Mouse (Mus musculus) stomach, postnatal 0 days (tissue): ENCODE results near the gene Ascl5. TPM values are rescaled to one million over a fixed set of nuclear protein-coding genes. Genes with fewer than 3 reads are reported as not detected.

Experiments used
- ATAC-seq: fragments of 200-750 bp; cut with Nextera tagmentation; 2 replicates; pipeline ENCODE4 v1.8.0; 2017; ENCODE audit not compliant: low FRiP score, low TSS enrichment
- DNase-seq: peaks from one replicate; pipeline ENCODE4 v3.0.0-alpha.2; 2016; ENCODE audit warnings: low spot score
- H3K27ac ChIP-seq: fragments of 300-500 bp; sonication (generic); replicated peaks from 2 replicates; pipeline ENCODE4 v1.5.1; 2014; ENCODE audit warnings: mild to moderate bottlenecking, control low read depth
- H3K27me3 ChIP-seq: fragments of 300-500 bp; sonication (generic); 2 replicates; pipeline ENCODE4 v1.6.1; 2014; ENCODE audit warnings: low read length; ENCODE audit not compliant: control insufficient read depth, insufficient read depth
- H3K36me3 ChIP-seq: fragments of 300-500 bp; sonication (generic); 2 replicates; pipeline ENCODE4 v1.6.1; 2014; ENCODE audit warnings: low read length, mixed read lengths; ENCODE audit not compliant: control insufficient read depth, insufficient read depth
- H3K4me1 ChIP-seq: fragments of 300-500 bp; sonication (generic); replicated peaks from 2 replicates; pipeline ENCODE4 v1.6.1; 2014; ENCODE audit warnings: antibody characterized with exemption; ENCODE audit not compliant: control insufficient read depth, insufficient read depth
- H3K4me2 ChIP-seq: fragments of 300-500 bp; sonication (generic); replicated peaks from 2 replicates; pipeline ENCODE4 v1.6.1; 2014; ENCODE audit warnings: low read depth, mild to moderate bottlenecking, control low read depth, moderate library complexity
- H3K4me3 ChIP-seq: fragments of 300-500 bp; sonication (generic); 2 replicates; pipeline ENCODE4 v1.5.1; 2014; ENCODE audit warnings: low read depth, low read length, control low read depth
- H3K9ac ChIP-seq: fragments of 300-500 bp; sonication (generic); 2 replicates; pipeline ENCODE4 v1.6.1; 2014; ENCODE audit warnings: mild to moderate bottlenecking, low read length, control low read depth, mixed read lengths
- H3K9me3 ChIP-seq: fragments of 300-500 bp; sonication (generic); 2 replicates; pipeline ENCODE4 v1.6.1; 2016; ENCODE audit warnings: low read length; ENCODE audit not compliant: control insufficient read depth
- CTCF ChIP-seq: IDR thresholded peaks from 2 replicates; pipeline ENCODE4 v1.5.1; 2016; ENCODE audit warnings: antibody characterized with exemption, low read depth, mild to moderate bottlenecking, moderate library complexity
- EP300 ChIP-seq: optimal IDR thresholded peaks from 2 replicates; pipeline ENCODE3; 2016; ENCODE audit warnings: antibody characterized with exemption
- WGBS: fragments of 180-500 bp; shearing (Covaris S2); extraction: QIAGEN DNeasy Blood & Tissue Kit; methylation state at CpG from one replicate; pipeline ENCODE4 v1.1.7; 2014; 5-methylcytosine and 5-hydroxymethylcytosine counted together
- polyA plus RNA-seq: library from polyadenylated mRNA; unstranded; fragments of >200 nt; fragmentation: Nextera tagmentation; extraction: Ambion mirVana; gene quantifications from 2 replicates; pipeline ENCODE4 v1.2.1, GENCODE M21; 2015

Ascl5 gene
- 0.18 TPM in 1 of 2 replicates, not detected in the other for polyA plus RNA-seq

DNA sequence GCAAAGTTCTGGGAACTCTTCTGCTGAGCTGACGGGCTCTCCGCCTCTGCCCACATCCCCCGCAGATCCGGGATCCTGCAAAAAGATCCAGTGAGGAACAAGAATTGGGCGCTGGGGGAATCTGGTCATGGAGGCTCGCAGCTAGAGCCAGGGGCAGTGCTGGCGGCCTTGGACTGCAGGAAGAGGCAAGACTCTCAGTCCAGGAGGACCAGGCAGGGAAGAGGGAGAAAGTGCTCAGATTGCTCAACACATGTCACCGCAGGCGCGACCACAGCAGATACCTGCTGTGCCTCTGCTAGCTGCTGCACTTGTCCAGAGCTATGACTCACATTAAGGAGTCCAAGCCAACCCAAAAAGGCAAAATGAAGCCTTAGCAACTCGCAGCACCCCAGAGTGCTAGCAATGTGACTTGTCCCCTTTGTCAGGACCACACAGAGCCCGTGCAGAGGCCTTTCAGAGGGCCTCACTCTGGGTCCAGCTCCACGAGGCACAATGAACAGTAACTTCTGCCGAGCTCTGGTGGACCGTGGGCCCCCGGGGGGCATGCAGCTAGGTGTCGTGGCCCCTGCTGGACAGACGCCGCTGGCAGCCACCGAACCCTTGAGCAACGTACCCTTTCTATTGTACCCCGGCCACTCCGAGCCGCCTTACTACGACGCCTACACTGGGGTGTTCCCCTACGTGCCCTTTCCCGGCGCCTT, at the start of gene Ascl5:
Gene Ascl5, plus strand, starts transcription at position 493 of the 701 bp plus-strand sequence.
- Histone ChIP-seq H3K4me3 (peak within 1 kb of the TSS; percentile 23), H3K27ac (no peak within 1 kb of the TSS), H3K27me3 (no peaks in the 10 kb centered on the region), H3K4me1 (no peaks in the 10 kb centered on the region), H3K4me2 (peak within 1 kb of the TSS; percentile 45), H3K36me3 (no peaks in the 10 kb centered on the region), H3K9ac (no peak within 1 kb of the TSS), H3K9me3 (no peaks in the 10 kb centered on the region)
- ATAC-seq (0 out of 2 replicates have a peak, but pooled peaks have one; percentile 3), DNase-seq (peak; percentile 17)
- WGBS: 33% methylated on average over 29 of the region's 29 CpGs
- TF ChIP-seq CTCF (no peak), EP300 (no peak)

DNA sequence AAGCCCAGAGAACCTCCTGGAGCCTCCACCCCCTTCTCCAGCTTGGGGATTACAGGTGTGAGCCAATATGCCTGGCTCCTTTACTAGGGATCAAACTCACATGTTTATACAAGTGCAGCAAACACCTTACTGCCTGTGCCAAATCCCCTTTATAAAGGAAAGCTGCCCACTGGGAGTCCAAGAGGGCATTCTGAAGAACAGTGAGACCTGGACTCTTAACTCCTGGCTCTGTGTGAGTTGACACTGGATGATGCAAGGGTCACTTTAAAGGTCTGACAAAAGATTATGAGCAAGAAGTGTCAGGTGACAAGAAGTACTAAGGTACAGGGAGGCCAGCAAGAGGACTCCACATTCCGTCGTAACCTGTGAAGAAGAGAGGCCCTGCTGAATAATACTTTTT, 49.2 kb upstream of the Ascl5 start:
- no peak overlapping the region for H3K27ac ChIP-seq
- no peak for DNase-seq
- WGBS: 61% methylated on average over 2 of the region's 2 CpGs
- no peak overlapping the region for H3K4me3 ChIP-seq
- no peak for ATAC-seq
- H3K36me3 ChIP-seq: no peaks in the 10 kb centered on the region
- H3K4me1 ChIP-seq: no peaks in the 10 kb centered on the region
- TF ChIP-seq CTCF (no peak), EP300 (no peak)
- H3K9me3 ChIP-seq: no peaks in the 10 kb centered on the region
- H3K27me3 ChIP-seq: no peaks in the 10 kb centered on the region
- H3K9ac ChIP-seq: no peak overlapping the region
- no peak overlapping the region for H3K4me2 ChIP-seq

DNA sequence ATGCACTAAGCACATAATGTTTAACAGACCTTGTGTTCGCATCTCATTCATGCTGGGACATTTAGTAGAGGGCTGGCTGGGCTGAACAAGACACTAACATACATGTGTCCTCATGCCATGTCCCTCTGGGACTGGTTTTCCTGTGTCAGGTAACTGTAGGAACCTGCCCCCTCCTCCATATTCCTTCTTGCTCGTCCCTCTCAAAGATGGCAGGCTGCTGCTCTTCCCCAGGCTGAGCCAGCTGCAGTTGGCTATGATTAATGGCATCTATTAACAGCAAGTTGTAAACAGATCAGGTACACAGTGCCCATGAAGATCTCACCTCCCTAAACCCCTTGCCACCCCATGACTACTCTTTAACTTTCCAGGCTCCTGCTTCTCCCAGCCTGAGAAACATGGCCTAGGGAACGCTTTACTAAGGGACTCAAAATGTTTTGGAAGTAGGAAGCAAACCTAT, 44.3 kb upstream of the Ascl5 start, which contains the start of gene Igfn1:
Gene Igfn1, minus strand, starts transcription at position 51 of the 457 bp plus-strand sequence.
- no peaks in the 10 kb centered on the region for H3K27me3 ChIP-seq
- no peak within 1 kb of the TSS for H3K4me3 ChIP-seq
- WGBS: 81% methylated on average over 3 of the region's 3 CpGs
- H3K4me1 ChIP-seq: no peaks in the 10 kb centered on the region
- no peak for TF ChIP-seq CTCF
- no peak for TF ChIP-seq EP300
- no peak within 1 kb of the TSS for H3K9ac ChIP-seq
- no peak within 1 kb of the TSS for H3K27ac ChIP-seq
- H3K9me3 ChIP-seq: no peaks in the 10 kb centered on the region
- DNase-seq: no peak
- ATAC-seq: no peak
- peak within 1 kb of the TSS; percentile 87 for H3K4me2 ChIP-seq
- no peaks in the 10 kb centered on the region for H3K36me3 ChIP-seq

DNA sequence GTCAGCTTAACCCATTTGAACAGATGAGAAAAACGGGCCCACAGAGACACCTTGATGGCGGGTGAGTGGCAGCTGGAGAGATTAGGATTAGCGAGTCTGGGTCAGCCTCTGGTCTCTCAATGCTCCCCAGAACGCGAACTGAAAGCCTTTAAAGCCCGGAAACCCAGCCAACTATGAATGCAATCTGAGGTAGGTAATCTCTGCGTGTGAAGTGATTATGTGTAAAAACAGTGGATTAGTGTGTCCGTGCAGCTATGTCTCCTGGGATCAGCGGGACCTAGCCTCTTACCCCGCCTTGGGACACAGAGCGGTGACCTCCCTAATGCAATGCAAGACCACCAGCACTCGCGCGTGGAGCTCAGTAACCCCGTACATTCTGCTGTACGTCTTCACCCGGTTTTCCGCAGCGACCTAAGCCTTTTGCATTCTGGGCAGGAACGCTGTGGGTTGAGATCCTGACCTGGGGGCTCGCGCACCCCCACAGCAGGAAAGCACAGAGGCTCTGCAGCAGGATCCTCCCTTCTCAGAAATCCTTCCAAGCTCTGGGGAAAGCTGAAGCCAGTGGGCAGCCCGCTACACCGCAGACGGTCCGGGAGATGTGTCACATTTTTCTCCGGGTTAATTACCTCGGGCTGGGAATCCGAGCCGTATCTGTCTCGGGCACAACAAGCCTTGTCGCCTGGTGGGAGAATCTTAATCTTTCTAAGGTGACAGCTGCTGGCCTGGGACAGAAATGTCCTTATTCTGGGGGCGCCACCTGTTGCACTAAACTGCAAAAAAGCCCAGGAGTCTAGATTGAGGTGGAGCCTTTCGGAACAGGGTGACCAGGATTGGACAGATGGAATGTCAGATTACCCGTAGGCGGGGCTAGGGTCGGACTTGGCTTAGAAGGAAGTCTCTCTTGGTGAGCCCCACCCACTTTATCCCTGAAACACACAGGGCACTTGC, 43.1 kb upstream of the Ascl5 start, which contains the start of gene Tmem9:
Gene Tmem9, plus strand, starts transcription at position 940 of the 948 bp plus-strand sequence.
- DNase-seq (peak; percentile 84), ATAC-seq (peak; percentile 93)
- Histone ChIP-seq H3K36me3 (no peaks in the 10 kb centered on the region), H3K9ac (peak within 1 kb of the TSS; percentile 41; the same call in 1 of the 2 replicates), H3K27ac (no peak within 1 kb of the TSS), H3K4me2 (peak within 1 kb of the TSS; percentile 87), H3K4me1 (no peaks in the 10 kb centered on the region), H3K9me3 (no peaks in the 10 kb centered on the region), H3K4me3 (peak within 1 kb of the TSS; percentile 47), H3K27me3 (no peaks in the 10 kb centered on the region)
- TF ChIP-seq EP300 (no peak), CTCF (no peak)
- WGBS: 4% methylated on average over 37 of the region's 37 CpGs

DNA sequence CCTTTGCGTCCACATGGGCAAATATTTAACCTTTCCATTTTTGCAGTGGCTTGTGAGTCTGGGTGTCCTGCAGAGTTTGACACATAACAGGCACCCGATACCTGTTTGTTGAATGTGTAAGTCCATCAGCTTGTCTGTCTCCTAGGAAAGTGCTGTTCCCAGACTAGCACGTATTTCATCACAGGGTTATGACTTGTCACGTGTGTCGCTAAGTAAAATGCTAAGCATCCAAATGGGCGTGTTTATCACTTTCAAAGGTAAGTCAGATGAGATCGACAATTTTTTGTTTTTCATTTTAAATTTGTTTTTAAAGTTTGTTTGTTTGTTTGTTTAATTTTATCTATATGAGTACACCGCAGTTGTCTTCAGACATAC, 42.5 kb upstream of the Ascl5 start:
- peak overlapping the region; percentile 47 for H3K4me3 ChIP-seq
- ATAC-seq: no peak; the same call in 1 of the 2 replicates
- no peaks in the 10 kb centered on the region for H3K36me3 ChIP-seq
- no peak overlapping the region for H3K27ac ChIP-seq
- H3K4me2 ChIP-seq: peak overlapping the region; percentile 87
- no peaks in the 10 kb centered on the region for H3K4me1 ChIP-seq
- H3K9ac ChIP-seq: no peak overlapping the region
- no peaks in the 10 kb centered on the region for H3K9me3 ChIP-seq
- WGBS: 15% methylated on average over 8 of the region's 8 CpGs
- TF ChIP-seq EP300: no peak
- no peak for TF ChIP-seq CTCF
- H3K27me3 ChIP-seq: no peaks in the 10 kb centered on the region
- DNase-seq: no peak
